Mouse (Mus musculus) fat pad, adult 2 months (tissue): ENCODE results near the gene Itga2.
A peak's percentile ranks its signal among the peaks of the same experiment; 100 is the strongest.

Source experiments
- DNase-seq: peaks from one replicate; pipeline ENCODE4 v3.0.0-alpha.2; 2011; ENCODE audit warnings: low read depth, low spot score; ENCODE audit errors: extremely low read depth

Gene Itga2

DNA sequence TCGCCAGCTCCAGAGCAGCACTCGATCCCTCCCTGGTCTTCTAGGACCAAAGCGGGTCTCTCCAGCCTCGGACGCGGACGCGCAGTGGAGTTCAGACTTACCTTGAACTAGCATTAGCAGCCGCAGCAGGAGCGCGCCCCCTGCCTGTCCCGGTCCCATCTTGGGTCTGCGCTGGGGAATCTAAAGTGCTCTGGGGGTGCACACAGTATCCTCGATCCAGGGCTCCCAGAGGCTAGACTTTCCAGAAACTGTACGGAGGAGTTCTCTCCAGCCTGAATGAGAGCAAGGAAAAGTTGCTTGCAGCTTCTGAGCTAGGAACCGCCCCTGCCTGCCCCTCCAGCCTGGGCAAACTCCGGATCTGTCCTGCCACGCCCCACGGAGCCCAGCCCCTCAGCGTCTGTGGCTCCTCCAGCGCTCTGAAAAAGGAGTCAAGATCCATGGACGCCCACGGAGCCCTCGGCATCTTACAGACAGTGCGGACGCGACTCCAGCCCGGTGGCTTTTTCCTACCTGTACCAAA, at the start of gene Itga2:
Gene Itga2, minus strand, starts transcription at position 326 of the 520 bp plus-strand sequence.
- DNase-seq = no peak

DNA sequence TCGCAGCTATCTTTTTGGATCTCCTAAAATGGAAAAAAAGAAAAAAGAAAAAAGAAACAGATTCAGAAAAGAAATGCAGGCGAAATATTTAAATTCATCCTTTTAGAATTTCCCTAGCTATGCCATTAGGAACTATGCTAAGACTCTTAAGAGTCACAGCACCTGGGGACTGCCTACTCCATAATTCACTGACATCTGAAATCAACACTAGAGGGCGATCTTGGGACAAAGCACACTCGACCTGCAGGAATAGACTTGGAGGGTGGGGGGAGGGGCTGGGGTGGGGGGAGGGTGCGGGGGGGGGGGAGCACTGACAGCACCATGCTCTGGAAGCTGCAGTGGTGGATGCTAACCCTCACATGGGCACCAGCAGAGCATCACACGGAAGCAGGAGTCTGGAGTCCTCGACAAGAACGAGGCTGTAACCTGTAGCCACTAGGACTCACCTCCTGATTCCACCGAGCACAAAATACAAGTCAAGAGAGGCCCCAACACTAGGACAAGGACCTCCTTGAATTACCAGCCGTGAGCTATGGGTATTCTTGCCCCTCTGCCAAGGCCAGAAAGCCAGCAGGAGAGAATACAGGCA, 49.0 kb upstream of the Itga2 start:
- no peak for DNase-seq

DNA sequence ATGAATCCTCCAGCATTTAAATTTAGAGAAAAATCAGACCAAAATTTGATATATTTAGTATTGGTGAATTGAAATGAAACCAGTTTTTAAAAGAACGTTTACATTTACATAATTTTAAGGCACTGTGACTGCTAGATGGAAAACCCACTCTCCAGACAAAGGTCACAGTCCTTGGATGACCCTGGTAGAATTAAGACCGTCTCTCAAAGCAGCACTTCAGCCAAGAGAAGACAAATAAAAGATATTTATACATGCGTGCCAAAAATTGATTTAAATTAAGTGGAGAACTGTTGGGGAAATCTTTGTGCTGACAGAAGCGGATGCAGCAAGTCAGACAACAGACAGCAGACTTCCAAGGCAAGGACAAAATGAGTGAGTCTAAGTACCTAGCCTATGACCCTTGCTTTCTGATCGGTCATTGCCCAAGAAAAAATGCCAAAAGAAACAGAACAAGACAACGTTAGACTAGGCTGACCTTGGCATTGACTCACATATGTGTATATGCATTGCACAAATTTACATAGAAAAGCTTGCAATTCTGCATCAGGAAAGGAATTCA, 42.7 kb upstream of the Itga2 start:
- no peak for DNase-seq

DNA sequence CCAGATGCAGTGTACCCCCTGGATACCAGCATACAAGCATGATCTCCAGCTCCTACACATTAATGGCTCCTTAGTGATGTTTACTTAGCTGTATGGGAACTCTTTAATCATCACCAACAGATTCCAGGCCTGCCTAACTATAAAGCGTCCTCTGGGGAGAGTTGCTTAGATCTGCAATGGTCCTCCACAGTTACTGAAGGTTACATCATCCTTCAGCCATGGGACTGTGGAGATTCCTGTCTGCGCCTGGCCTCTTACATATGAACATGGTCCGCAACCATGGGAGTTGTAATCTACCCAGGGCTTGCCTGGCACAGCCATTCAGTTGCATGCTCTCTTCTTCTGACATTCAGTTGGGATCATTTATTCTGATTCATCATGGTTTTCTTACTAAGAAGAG, 40.0 kb upstream of the Itga2 start:
- DNase-seq = no peak

DNA sequence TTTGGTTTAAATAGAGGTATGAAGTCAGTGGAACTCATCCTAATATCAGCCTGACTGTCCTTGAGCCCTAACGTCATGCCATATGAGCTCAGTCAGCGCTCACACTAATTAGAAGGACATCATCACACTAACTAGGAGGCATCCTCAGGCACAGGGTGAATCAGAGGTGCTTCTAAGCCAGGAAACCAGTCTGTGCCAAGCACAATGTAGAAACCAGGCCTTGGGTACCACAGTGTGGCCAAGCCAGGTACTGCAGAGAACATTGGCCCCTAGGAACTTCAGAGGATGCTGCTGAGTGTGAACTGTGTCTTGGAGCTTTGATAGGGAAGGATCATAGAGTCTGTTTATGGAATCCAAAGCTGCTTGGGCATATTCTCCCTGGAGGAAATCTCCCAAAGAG, 32.3 kb upstream of the Itga2 start:
- DNase-seq = peak; percentile 37

DNA sequence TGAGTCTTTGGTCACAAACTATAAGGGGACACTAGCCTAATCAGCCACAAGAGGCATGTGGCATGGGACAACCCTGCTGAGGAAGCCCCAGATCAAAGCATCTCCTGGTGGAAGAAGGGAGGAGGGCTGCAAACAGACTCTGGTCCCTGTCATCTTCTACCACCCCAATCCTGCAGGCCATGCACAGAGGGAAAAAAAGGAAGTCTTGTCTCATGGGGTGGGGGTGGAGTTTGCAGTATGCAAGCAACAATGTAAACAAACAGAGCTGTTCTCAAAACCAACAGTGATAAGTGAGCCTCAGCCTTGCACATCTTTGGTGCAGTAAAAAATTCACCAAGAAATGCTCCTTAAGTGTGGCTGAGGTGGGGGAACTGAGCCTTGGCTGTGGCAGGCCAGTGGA, 22.6 kb upstream of the Itga2 start:
- DNase-seq = no peak

DNA sequence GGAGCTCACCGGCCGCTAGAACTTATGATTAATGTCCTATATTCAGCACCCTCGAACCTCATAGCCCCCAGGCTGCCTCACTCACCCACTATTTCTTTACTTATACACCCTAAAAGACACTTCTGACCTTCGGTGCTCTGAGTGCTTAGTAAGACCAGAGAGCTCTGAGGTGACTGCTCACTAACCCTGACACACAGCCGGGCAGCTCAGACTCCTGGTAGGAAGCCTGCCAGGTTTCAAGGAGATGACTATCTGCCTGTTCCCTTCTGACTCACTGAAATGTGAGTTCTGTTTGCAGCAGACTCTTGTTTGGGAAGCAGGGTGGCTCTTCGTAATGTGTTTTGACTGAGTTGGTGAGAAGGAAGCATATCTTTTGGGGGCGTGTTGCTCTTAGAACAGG, 1.6 kb upstream of the Itga2 start:
- no peak for DNase-seq

DNA sequence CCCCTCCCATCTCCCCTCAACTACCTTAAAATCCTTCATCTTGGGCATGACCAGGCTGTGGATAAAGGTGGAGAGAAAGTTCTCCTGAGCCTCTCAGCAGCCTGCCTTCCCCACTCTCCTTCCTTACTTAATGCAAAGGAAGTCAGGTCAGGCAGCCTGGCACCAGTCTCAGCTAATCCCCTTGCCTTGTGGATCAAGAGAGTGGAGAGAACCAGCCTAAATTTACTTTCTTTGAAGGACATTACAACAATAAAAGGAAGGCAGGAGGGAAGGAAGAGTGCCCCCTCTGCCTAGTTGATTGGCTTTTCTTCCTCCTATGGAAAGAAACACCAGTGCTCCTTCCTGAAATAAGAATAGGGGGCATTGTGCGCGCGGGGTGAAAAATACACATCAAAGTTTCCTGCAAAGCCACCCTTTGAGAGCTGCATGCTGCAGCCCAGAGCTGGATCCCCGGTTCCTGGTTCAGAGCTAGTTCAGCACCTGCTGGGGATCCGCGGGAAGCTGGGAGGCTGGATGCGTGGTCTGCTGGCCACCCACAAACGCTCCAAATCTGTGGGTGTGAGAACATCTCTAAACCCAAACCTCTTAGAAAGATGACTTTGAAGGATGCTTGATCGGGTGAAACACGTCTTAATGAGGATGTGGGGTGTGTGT, 777 bp downstream of the Itga2 start:
- DNase-seq = no peak

DNA sequence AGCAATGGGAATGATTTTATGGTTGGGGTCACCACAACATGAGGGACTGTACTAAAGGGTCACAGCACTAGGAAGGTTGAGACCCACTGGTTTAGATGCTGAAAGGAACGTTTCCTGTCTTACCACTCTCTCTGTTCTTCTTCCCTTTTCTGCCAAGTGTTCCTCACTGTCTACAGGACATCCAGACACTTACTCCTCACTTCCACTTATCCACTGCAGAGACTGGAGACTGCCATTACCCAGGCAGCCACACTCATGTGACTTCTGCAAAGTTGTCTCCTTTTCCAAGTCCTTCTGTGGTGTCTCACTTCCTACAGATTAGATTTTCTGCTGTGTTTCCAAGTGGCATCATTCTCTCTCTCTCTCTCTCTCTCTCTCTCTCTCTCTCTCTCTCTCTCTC, 7.1 kb downstream of the Itga2 start:
- no peak for DNase-seq

DNA sequence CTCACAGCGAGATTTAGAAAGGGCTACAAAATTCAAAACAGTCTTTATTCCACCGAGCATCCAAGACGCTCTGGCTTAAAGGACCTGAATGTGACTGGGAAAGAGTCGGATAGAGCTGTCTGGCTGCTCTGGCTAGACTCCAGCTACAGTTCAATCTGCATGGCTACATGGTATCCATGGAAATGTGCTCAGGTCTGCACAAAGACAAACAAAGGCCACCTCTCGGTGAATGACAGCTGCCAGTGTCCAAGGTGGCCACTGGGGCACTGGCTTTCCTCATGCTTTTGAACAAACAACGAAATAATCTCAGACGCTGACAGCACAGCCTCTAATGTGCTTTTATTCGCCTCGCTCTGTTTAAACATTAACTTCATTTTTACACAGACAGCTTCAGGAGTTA, 8.6 kb downstream of the Itga2 start:
- no peak for DNase-seq

DNA sequence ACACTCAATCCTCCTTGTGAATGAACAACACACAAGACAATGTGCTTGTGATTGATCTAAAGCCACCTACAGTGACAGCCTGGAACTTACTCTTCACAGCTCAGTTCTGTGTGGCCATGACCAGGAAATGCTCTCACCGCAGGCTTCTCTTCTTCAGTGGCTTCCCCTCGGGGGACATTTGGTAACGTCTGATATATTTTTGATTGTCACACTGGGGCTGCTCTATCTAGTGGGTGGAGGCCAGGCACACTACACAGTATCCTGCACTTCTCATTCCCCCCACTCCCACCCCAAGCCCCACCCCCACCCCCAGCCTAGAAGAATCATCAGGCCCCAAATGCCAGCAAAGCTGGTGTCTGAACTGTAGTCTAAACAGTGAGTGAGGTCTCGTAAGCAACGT, 16.1 kb downstream of the Itga2 start:
- no peak for DNase-seq

DNA sequence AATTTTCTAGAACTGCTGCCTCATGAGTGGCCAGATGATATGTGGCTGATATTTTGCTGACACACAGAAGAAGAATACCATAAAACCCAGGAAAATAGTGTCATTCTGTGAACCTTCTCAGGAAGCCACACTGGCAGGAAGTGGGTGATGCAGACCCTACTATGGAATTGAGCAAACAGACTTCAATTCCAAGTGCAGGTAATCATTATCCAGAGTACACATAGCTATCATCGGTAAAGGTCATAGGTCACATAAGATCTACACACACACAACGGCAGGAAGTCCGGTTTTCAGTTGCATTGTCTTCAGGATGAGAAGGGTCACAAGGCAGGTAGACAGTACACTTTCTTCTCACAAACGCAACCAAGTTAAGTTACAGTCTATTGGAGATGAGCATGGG, 16.9 kb downstream of the Itga2 start:
- no peak for DNase-seq

DNA sequence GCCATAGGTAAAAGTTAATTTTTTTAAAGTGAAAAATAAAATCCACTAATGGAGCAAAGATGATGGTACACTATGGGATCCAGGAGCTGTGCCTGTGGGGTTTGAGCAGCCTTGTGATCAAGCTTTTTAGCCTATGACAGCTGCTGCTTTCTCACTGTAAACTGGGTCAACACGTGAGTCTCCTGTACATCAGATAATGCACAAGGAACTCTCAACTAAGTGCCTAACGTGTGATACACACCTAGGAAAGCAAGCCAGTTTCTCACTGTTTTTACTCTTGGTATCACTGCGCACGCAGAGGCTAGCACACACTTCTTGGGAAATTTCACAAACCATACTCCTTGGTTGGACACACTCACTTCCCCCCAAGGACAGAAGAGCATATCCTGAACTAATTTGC, 17.3 kb downstream of the Itga2 start:
- DNase-seq = no peak

DNA sequence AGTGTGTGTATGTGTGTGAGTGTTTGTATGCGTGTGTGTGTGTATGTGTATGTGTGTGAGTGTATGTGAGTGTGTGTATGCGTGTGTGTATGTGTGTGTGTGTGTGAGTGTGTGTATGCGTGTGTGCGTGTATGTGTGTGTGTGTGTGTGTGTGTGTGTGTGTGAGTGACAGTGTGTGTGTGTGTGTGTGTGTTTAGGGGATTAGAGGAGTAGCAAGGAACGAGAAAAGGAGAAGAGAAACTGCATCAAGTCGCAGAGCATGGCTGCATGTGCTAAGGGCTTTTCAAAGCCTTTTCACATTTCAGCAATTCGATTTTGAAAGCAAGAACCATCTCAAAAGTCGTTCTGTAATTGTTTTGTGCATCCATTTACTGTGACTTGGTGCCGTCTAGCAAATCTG, 21.3 kb downstream of the Itga2 start:
- no peak for DNase-seq

DNA sequence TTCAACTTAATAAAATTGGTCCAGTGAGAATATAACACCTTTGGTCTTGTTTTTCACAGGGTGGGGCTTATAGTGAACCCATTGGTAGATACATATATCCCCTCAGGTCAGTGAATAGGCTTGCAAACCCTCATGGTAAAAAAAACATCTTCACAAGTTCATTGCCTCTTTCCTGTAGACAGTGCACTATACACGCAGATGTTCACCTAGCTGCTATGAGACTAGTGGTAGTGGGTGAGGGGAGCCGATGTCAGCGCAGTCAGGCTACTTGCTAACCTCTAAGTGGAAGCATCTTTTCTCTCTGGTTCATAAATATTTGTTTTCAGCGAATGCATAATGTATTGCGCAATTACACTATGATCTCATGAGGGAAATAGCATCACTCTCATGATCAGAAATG, 22.4 kb downstream of the Itga2 start:
- no peak for DNase-seq

DNA sequence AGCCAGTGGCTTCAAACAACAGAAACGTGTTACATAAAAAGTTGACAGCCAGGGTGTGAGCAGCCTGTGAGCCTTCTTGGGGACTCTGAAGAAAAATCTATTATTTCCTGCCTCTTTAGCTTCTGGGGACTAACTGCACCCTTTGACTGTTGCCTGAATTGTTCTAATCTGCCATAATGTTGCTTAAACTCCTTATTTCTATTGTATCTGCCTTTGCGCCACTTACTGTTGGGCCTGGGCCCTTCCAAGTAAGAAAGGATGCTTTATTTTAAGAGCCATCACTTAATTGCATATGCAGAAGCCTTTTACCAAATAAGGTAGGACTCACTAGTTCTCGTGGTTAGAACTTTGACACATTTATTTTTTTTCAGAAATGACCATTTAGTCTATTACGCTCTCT, 24.0 kb downstream of the Itga2 start:
- DNase-seq = no peak

DNA sequence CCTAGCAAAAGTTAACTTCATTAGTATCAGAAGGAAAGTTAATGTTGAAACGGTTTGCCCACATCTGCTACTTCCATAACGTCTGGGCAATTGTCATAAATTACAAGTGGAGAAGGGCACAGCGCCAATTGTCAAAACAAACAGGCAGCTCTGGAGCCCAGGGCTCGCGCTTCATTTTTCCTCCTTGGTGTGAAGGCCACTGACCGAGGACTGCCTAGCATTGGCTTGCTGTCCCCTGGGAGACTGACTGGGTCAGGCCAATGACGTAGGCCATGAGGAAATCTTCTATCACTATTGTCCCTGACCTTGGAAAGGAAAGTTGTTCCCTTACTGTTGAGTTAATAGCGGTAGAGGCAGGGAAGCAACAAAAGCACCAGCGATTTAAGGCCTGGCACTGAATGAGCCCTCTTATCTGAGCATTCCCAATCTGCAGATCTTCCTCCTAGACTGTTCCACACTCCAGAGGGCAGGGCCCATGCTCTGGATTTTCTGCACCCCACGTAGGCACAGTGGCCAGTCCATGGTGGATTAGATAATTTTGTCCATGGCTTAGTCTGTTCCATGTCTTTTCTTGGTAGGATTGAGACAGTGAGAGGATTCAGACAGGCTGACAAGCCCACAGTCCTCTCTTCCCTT, 35.0 kb downstream of the Itga2 start:
- DNase-seq = no peak

DNA sequence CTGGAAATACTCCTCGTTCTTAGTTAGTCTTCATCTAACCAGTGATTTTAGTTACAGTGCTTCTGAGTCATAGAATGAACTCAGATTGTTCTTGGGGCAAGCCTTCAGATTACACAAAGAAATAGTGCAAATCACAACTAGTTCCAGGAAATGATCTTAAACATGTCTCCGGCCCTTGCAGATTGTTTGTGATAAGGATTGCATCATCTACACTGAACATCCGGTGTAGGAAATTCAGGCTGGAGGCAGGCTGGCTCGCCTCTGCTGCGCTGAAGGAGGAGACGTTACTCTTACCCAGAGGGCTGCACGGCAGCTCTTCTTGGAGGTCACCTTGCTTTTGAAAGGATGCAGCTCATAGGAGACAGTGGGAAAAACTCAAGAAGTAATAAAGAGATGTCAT, 36.0 kb downstream of the Itga2 start:
- DNase-seq = peak; percentile 13

DNA sequence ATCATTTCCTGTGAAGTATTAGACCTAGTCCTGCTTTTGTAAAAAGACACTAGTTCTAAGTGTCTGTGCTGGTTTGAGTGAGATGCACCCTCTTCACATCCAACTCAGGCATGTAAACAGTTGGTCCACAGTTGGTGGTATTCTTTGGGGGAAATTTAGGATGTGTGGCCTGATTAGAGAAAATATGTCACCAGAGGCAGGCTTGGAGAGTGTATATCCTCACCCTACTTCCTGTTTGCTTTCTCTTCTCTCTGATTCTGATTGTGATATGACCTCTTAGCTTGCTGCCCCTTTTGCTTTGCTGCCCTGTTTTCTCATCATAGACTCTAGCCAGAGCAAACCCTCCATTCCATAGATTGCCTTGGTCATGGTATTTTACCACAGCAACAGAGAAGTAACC, 37.2 kb downstream of the Itga2 start:
- no peak for DNase-seq

DNA sequence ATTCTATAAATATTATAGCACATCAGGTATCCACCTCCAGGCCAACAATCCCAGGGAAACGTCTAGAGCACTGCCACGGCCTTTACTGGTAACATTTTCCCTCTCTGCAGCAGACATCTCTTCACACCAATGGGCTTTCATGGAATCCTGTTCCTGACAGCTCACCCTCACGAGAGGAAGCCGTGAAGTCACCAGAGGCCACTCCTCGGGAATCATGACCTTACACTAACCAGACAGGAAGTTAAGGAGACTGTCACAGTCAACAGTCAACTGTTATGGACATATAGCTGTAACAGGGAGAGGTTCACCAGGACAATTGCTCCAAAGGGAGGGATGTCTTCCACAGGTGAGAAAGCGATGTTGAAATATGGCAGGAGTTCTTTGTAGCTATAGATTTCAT, 40.2 kb downstream of the Itga2 start:
- DNase-seq = no peak

DNA sequence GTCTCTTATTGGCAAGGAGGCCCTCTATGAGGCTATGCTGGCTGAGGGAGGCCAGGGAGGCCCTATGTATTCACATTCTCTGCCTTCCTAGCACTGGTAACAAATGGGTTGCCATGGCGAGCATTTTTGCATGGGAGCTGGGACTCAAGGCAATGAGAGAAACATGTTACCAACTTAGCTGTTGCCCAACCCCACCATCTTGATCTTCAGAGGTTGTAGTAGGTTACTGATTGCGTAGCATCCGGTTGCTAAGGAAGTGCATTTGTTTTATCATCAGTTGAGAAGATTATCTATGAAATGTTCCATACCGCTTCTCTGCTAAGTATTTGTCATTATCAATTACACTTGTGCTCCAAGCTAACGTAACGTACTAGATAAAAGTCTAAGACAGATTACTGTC, 44.2 kb downstream of the Itga2 start:
- DNase-seq = no peak

DNA sequence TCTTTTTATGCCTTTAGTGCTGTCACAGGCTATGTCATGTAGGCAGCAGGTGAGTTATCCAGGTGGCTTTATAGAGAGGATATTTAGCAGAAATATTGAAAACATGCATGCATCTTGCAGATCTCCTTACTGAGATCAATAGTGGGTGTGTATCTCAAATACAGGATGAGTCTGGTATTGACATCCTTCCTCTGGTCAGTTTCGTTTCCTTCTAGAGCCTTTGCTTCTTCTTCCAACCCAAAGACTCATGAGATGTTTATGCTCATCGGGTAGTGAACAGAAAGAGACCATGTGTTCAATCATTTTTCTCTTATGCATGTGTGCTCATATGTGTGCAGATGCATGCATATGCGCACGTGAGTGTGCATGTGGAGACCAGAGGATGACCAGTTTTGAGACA, 44.6 kb downstream of the Itga2 start:
- DNase-seq = no peak
